Mouse (Mus musculus): Measurements from ENCODE around the gene Cyb561a3. TPM values are rescaled to one million over a fixed set of nuclear protein-coding genes. Genes with fewer than 3 reads are reported as not detected.

Cyb561a3 gene
- total RNA-seq, 2 experiments from 2014 or later, result 17.8 to 21.7 TPM

- DNase-seq, result no peak
Observed at GRCm38 (mm10) chr19:10590301-10590700, 13.3 kb downstream of the Cyb561a3 start.

GRCm38 (mm10) chr19:10591659-10592377 is 14.8 kb downstream of the Cyb561a3 start:
- no peak for DNase-seq

GRCm38 (mm10) chr19:10598188-10598587 is 21.2 kb downstream of the Cyb561a3 start:
- DNase-seq, result peak; percentile 30 to 33

- DNase-seq, result no peak
Observed at GRCm38 (mm10) chr19:10599648-10600047, 22.7 kb downstream of the Cyb561a3 start.

- peak in 1 of 2 experiments; percentile 20 for DNase-seq
Observed at GRCm38 (mm10) chr19:10602247-10602769, 25.3 kb downstream of the Cyb561a3 start.

GRCm38 (mm10) chr19:10602787-10603186 is 25.8 kb downstream of the Cyb561a3 start:
- peak; percentile 89 to 93 for DNase-seq

GRCm38 (mm10) chr19:10603660-10604523 is 26.9 kb downstream of the Cyb561a3 start:
- DNase-seq, result no peak

- DNase-seq, result no peak
Observed at GRCm38 (mm10) chr19:10604534-10604933, 27.6 kb downstream of the Cyb561a3 start.

- DNase-seq, result peak; percentile 99
Observed at GRCm38 (mm10) chr19:10605293-10605900, 28.4 kb downstream of the Cyb561a3 start, which contains the start of the genes Ddb1 and Tkfc. Gene Ddb1 (plus strand): TSS chr19:10605327. Gene Tkfc (minus strand): TSS chr19:10605654.

- no peak for DNase-seq
Observed at GRCm38 (mm10) chr19:10605901-10606622, 29.1 kb downstream of the Cyb561a3 start.

- DNase-seq, result no peak
Observed at GRCm38 (mm10) chr19:10608573-10609240, 31.7 kb downstream of the Cyb561a3 start.

GRCm38 (mm10) chr19:10634106-10634871 is 57.3 kb downstream of the Cyb561a3 start, which contains the start of gene Vwce:
Gene Vwce (plus strand): TSS chr19:10634213.
- peak; percentile 66 to 70 for DNase-seq

- DNase-seq, result peak; percentile 76 to 81
Observed at GRCm38 (mm10) chr19:10634872-10635318, 57.9 kb downstream of the Cyb561a3 start.

- DNase-seq, result no peak
Observed at GRCm38 (mm10) chr19:10637840-10638239, 60.9 kb downstream of the Cyb561a3 start.

GRCm38 (mm10) chr19:10640080-10640479 is 63.1 kb downstream of the Cyb561a3 start:
- no peak for DNase-seq

GRCm38 (mm10) chr19:10640589-10641378 is 63.8 kb downstream of the Cyb561a3 start:
- DNase-seq, result no peak

All from adrenal gland, postnatal 36 days (tissue).